Mouse (Mus musculus): ENCODE measurements at regions not wholly inside any gene's neighbourhood (a gene's known extent, or its start where the extent isn't known, plus 50 kb on each side); places are given as distances from the start of the nearest gene placed in this dataset.
A peak's percentile ranks its signal among the peaks of the same experiment; 100 is the strongest.
"Not testable (repeated sequence)": the region's sequence is repeated elsewhere in the genome, so short reads cannot be mapped to it uniquely, and the experiment has no call there.

- DNase-seq (ENCODE audit: low spot score in 2 of 2): no peak
Observed at GRCm38 (mm10) chr8:100393327-100393726, 977.1 kb upstream of the Cdh8 start.

GRCm38 (mm10) chr8:100367663-100368062, 951.4 kb upstream of the Cdh8 start:
- DNase-seq (ENCODE audit: low spot score in 2 of 2): no peak

- DNase-seq (ENCODE audit: low spot score in 2 of 2): no peak
Observed at GRCm38 (mm10) chr8:100362772-100363171, 946.5 kb upstream of the Cdh8 start.

GRCm38 (mm10) chr8:100360541-100360940, 944.3 kb upstream of the Cdh8 start:
- DNase-seq (ENCODE audit: low spot score in 2 of 2): not testable (repeated sequence)

- DNase-seq (ENCODE audit: low spot score in 2 of 2): peak in 1 of 2 experiments; percentile 26
Observed at GRCm38 (mm10) chr8:100334528-100334927, 918.3 kb upstream of the Cdh8 start.

GRCm38 (mm10) chr8:100325616-100326015, 909.3 kb upstream of the Cdh8 start:
- no peak for DNase-seq (ENCODE audit: low spot score in 2 of 2)

- DNase-seq (ENCODE audit: low spot score in 2 of 2): no peak
Observed at GRCm38 (mm10) chr8:100323471-100323870, 907.2 kb upstream of the Cdh8 start.

GRCm38 (mm10) chr8:100298191-100298590, 881.9 kb upstream of the Cdh8 start:
- DNase-seq (ENCODE audit: low spot score in 2 of 2): peak in 1 of 2 experiments; percentile 5

- DNase-seq (ENCODE audit: low spot score in 2 of 2): no peak
Observed at GRCm38 (mm10) chr8:100292588-100292987, 876.3 kb upstream of the Cdh8 start.

GRCm38 (mm10) chr8:100291981-100292380, 875.7 kb upstream of the Cdh8 start:
- no peak for DNase-seq (ENCODE audit: low spot score in 2 of 2)
